8 mouse cellular contexts compared by ENCODE assay signal in genomic region chr14:30011886-30012560, GRCm38 (mm10). TPM values are rescaled to one million over a fixed set of nuclear protein-coding genes. Genes with fewer than 3 reads are reported as not detected.
A peak's percentile ranks its signal among the peaks of the same experiment; 100 is the strongest.
DNase-seq lines count a peak whose midpoint lies in the region; ATAC-seq and TF ChIP-seq lines count a peak whose summit lies in the region.

No protein-coding gene starts in this region.

- H3K27ac ChIP-seq in liver, adult 2 months (replicated peaks; ENCODE audit: insufficient read depth, low read depth, low read length): peak overlapping the region; percentile 89
- no peak overlapping the region for H3K27ac ChIP-seq in liver, embryonic 12.5 days
- peak overlapping the region; percentile 97 for H3K27ac ChIP-seq in brown adipose tissue, adult 24 weeks (replicated peaks; ENCODE audit: low read depth, low read length)
- no peak overlapping the region for H3K27ac ChIP-seq in forebrain, embryonic 12.5 days

- peak; percentile 33 for DNase-seq in cerebellum, adult 9-11 months
- DNase-seq in cerebellum, adult 9-10 months: no peak
- peak; percentile 92 for DNase-seq in liver, adult 2 months (ENCODE audit: extremely low read depth, low read depth, low spot score)
- peak; percentile 27 to 35 for DNase-seq in layer of hippocampus, adult 8-10 months (ENCODE audit: low spot score in 2 of 2)

- H3K9me3 ChIP-seq in liver, embryonic 12.5 days (replicated peaks): no peaks in the 10 kb centered on the region
- no peaks in the 10 kb centered on the region for H3K9me3 ChIP-seq in forebrain, embryonic 12.5 days

- H3K36me3 ChIP-seq in liver, adult 2 months (ENCODE audit: control insufficient read depth, insufficient read depth, low read length): 0 out of 2 replicates have a peak, but pooled peaks cover 2% of the 10 kb centered on the region
- no peaks in the 10 kb centered on the region for H3K36me3 ChIP-seq in liver, embryonic 12.5 days
- H3K36me3 ChIP-seq in forebrain, embryonic 12.5 days (replicated peaks): no peaks in the 10 kb centered on the region

- H3K27me3 ChIP-seq in liver, adult 2 months (ENCODE audit: control insufficient read depth, insufficient read depth, low read length): no peaks in the 10 kb centered on the region
- H3K27me3 ChIP-seq in liver, embryonic 12.5 days (replicated peaks): peaks cover 44% of the 10 kb centered on the region
- H3K27me3 ChIP-seq in forebrain, embryonic 12.5 days: peaks cover 31% of the 10 kb centered on the region

- peaks cover 9% of the 10 kb centered on the region; the same call in 1 of the 2 replicates for H3K79me2 ChIP-seq in liver, adult 2 months (ENCODE audit: control insufficient read depth, insufficient read depth, low read length)

- 17% methylated on average over 10 of the region's 10 CpGs for WGBS in liver, adult 2 months
- WGBS in liver, embryonic 12.5 days (ENCODE audit: insufficient replicate concordance): 69% methylated on average over 10 of the region's 10 CpGs
- 87% methylated on average over 10 of the region's 10 CpGs for WGBS in forebrain, embryonic 12.5 days

- ATAC-seq in liver, embryonic 12.5 days: no peak
- ATAC-seq in erythroid progenitor cell, adult 5-6 weeks (replicated peaks; ENCODE audit: low FRiP score, poor library complexity, severe bottlenecking): no peak
- no peak for ATAC-seq in forebrain, embryonic 12.5 days (ENCODE audit: low FRiP score)

- peak overlapping the region; percentile 22 for H3K4me3 ChIP-seq in liver, adult 2 months (ENCODE audit: insufficient read depth, low read depth, low read length)
- H3K4me3 ChIP-seq in liver, embryonic 12.5 days: no peak overlapping the region
- H3K4me3 ChIP-seq in brown adipose tissue, adult 24 weeks (ENCODE audit: insufficient read depth, low read depth, low read length): no peak overlapping the region
- no peak overlapping the region for H3K4me3 ChIP-seq in forebrain, embryonic 12.5 days (replicated peaks)

- no peak for TF ChIP-seq CTCF in liver, adult 2 months (IDR thresholded peaks at IDR 0.05; ENCODE audit: low read depth, low read length)

- peaks cover 38% of the 10 kb centered on the region for H3K4me1 ChIP-seq in liver, adult 2 months (ENCODE audit: control insufficient read depth, insufficient read depth, low read length)
- 0 out of 2 replicates have a peak, but pooled peaks cover 5% of the 10 kb centered on the region for H3K4me1 ChIP-seq in liver, embryonic 12.5 days
- peaks cover 23% of the 10 kb centered on the region for H3K4me1 ChIP-seq in brown adipose tissue, adult 24 weeks (ENCODE audit: control insufficient read depth, insufficient read depth, insufficient read length, low read length)
- H3K4me1 ChIP-seq in forebrain, embryonic 12.5 days: peaks cover 7% of the 10 kb centered on the region

- no peak overlapping the region for H3K4me2 ChIP-seq in liver, embryonic 12.5 days
- H3K4me2 ChIP-seq in forebrain, embryonic 12.5 days: no peak overlapping the region

- TF ChIP-seq POLR2A in liver, adult 2 months (IDR thresholded peaks at IDR 0.05; ENCODE audit: extremely low read depth, insufficient read depth, low read length): no peak

- peak overlapping the region; percentile 39; the same call in 1 of the 2 replicates for H3K9ac ChIP-seq in liver, adult 2 months (ENCODE audit: low read depth, low read length)
- H3K9ac ChIP-seq in liver, embryonic 12.5 days: no peak overlapping the region
- no peak overlapping the region for H3K9ac ChIP-seq in forebrain, embryonic 12.5 days

RNA-seq across cellular contexts. Expression of gene Chdh, which starts 3.2 kb away (rescaled TPM):
- 48.1 and 73.5 TPM in 2 replicates for total RNA-seq in liver, adult 2 months (2014; rRNA removed)
- polyA plus RNA-seq in liver, adult 2 months (2012; rRNA removed): 66.2 and 75.5 TPM in 2 replicates
- polyA plus RNA-seq in liver, embryonic 12.5 days (2016; fragmentation: Nextera tagmentation; extraction: Ambion mirVana): 0.25 and 0.26 TPM in 2 replicates
- polyA plus RNA-seq in brown adipose tissue, adult 24 weeks (2012; ENCODE audit: insufficient read depth, insufficient read length, missing spikeins): 26.0 and 28.5 TPM in 2 replicates
- total RNA-seq in layer of hippocampus, adult 8-10 months (2022): 1 to 10 TPM; 2.5 to 3.4 (median 3.1) TPM
- total RNA-seq in erythroid progenitor cell, adult 5-6 weeks (2015; ENCODE audit: low replicate concordance): 4.3 and 8.4 TPM in 2 replicates
- 1.8 and 4.2 TPM in 2 replicates for total RNA-seq in erythroid progenitor cell, adult 5-6 weeks (2017; ENCODE audit: low replicate concordance)
- 0.04 TPM in 1 of 2 replicates, not detected in the other for polyA plus RNA-seq in forebrain, embryonic 12.5 days (2016; fragmentation: Nextera tagmentation; extraction: Ambion mirVana)

RNA-seq across cellular contexts. Expression of gene Il17rb, which starts 3.3 kb away (rescaled TPM):
- total RNA-seq in liver, adult 2 months (2014; rRNA removed): 7.7 and 11.5 TPM in 2 replicates
- 3.1 and 8.2 TPM in 2 replicates for polyA plus RNA-seq in liver, adult 2 months (2012; rRNA removed)
- polyA plus RNA-seq in liver, embryonic 12.5 days (2016; fragmentation: Nextera tagmentation; extraction: Ambion mirVana): 0.39 and 0.57 TPM in 2 replicates
- polyA plus RNA-seq in brown adipose tissue, adult 24 weeks (2012; ENCODE audit: insufficient read depth, insufficient read length, missing spikeins): 1.1 and 1.8 TPM in 2 replicates
- total RNA-seq in layer of hippocampus, adult 8-10 months (2022): 1 to 10 TPM; 1.1 to 1.7 (median 1.4) TPM
- 0.42 and 3.2 TPM in 2 replicates for total RNA-seq in erythroid progenitor cell, adult 5-6 weeks (2015; ENCODE audit: low replicate concordance)
- total RNA-seq in erythroid progenitor cell, adult 5-6 weeks (2017; ENCODE audit: low replicate concordance): 1.4 and 3.1 TPM in 2 replicates
- 1.1 and 1.3 TPM in 2 replicates for polyA plus RNA-seq in forebrain, embryonic 12.5 days (2016; fragmentation: Nextera tagmentation; extraction: Ambion mirVana)

RNA-seq across cellular contexts. Expression of gene Actr8, which starts 33.9 kb away (rescaled TPM):
- 35.6 and 37.3 TPM in 2 replicates for total RNA-seq in liver, adult 2 months (2014; rRNA removed)
- 10.5 and 11.3 TPM in 2 replicates for polyA plus RNA-seq in liver, adult 2 months (2012; rRNA removed)
- polyA plus RNA-seq in liver, embryonic 12.5 days (2016; fragmentation: Nextera tagmentation; extraction: Ambion mirVana): 32.5 and 36.3 TPM in 2 replicates
- 22.8 and 29.2 TPM in 2 replicates for polyA plus RNA-seq in brown adipose tissue, adult 24 weeks (2012; ENCODE audit: insufficient read depth, insufficient read length, missing spikeins)
- 100 to 1,000 TPM in 1 of 4 experiments, 10 to 100 TPM in 3; 73.8 to 101 (median 90.1) TPM for total RNA-seq in layer of hippocampus, adult 8-10 months (2022)
- 5.4 and 7.6 TPM in 2 replicates for total RNA-seq in erythroid progenitor cell, adult 5-6 weeks (2015; ENCODE audit: low replicate concordance)
- 4.0 and 9.2 TPM in 2 replicates for total RNA-seq in erythroid progenitor cell, adult 5-6 weeks (2017; ENCODE audit: low replicate concordance)
- 88.1 and 89.4 TPM in 2 replicates for polyA plus RNA-seq in forebrain, embryonic 12.5 days (2016; fragmentation: Nextera tagmentation; extraction: Ambion mirVana)

RNA-seq across cellular contexts. Expression of gene Selenok, which starts 43.9 kb away (rescaled TPM):
- 91.5 and 106 TPM in 2 replicates for total RNA-seq in liver, adult 2 months (2014; rRNA removed)
- polyA plus RNA-seq in liver, adult 2 months (2012; rRNA removed): 35.8 and 40.8 TPM in 2 replicates
- 133 and 142 TPM in 2 replicates for polyA plus RNA-seq in liver, embryonic 12.5 days (2016; fragmentation: Nextera tagmentation; extraction: Ambion mirVana)
- polyA plus RNA-seq in brown adipose tissue, adult 24 weeks (2012; ENCODE audit: insufficient read depth, insufficient read length, missing spikeins): 242 and 250 TPM in 2 replicates
- 100 to 1,000 TPM; 103 to 115 (median 108) TPM for total RNA-seq in layer of hippocampus, adult 8-10 months (2022)
- total RNA-seq in erythroid progenitor cell, adult 5-6 weeks (2015; ENCODE audit: low replicate concordance): 42.9 and 44.4 TPM in 2 replicates
- total RNA-seq in erythroid progenitor cell, adult 5-6 weeks (2017; ENCODE audit: low replicate concordance): 66.3 and 108 TPM in 2 replicates
- polyA plus RNA-seq in forebrain, embryonic 12.5 days (2016; fragmentation: Nextera tagmentation; extraction: Ambion mirVana): 365 and 380 TPM in 2 replicates

Comparison
In these comparisons a context has a peak if more than half of its experiments do, and no peak if none do; other contexts are left out.
1. H3K27ac ChIP-seq: peak in liver, adult 2 months (single experiment) and brown adipose tissue, adult 24 weeks (single experiment); none in liver, embryonic 12.5 days (single experiment) and forebrain, embryonic 12.5 days (single experiment).
2. RNA of gene Chdh, which starts 3.2 kb away (polyA plus RNA-seq): 66.2 to 75.5 TPM in liver, adult 2 months and 26.0 to 28.5 TPM in brown adipose tissue, adult 24 weeks; 0.25 to 0.26 TPM in liver, embryonic 12.5 days and 0.04 TPM in forebrain, embryonic 12.5 days; every median in the first group is over 10 times any median in the second.